Mouse (Mus musculus) gonadal fat pad, adult 2 months (tissue): ENCODE measurements around the gene Pigl. TPM values are rescaled to one million over a fixed set of nuclear protein-coding genes. Genes with fewer than 3 reads are reported as not detected.

Experiments used
- DNase-seq: peaks from one replicate; pipeline ENCODE4 v3.0.0-alpha.2; 2012; ENCODE audit warnings: low read depth
- polyA plus RNA-seq: library from polyadenylated mRNA; depleted of rRNA; stranded (reverse); fragments of >200 nt; gene quantifications from 2 replicates; pipeline ENCODE4 v1.2.3, GENCODE M21; 2012; rRNA removed

Gene Pigl
- polyA plus RNA-seq, 1 experiment: 10.0 TPM

GRCm38 (mm10) chr11:62557205-62557604 is 98.9 kb downstream of the Pigl start:
- DNase-seq: no peak

DNA sequence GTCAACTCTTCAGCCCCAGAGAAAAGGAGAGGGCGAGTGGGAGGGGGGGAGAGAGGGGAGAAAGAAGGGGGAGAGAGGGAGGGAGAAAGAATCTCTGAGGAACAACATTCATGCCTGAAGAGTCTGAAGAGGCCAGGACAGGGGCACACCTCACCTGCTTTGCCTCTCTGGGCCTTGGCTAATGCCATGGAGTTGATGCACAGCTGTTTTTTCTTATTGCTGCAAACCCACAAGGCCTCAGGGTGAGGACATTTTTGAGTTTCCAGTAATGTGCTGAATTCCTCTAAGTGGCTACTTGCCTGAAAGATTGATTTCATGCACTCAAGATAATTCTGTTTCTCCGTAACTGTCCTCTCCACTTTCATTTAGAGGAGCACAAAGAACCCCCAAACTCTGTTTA is 99.9 kb downstream of the Pigl start:
- DNase-seq: no peak

- no peak for DNase-seq
Measured at GRCm38 (mm10) chr11:62558961-62559646, 100.8 kb downstream of the Pigl start.

GRCm38 (mm10) chr11:62560463-62561016 is 102.3 kb downstream of the Pigl start:
- DNase-seq: no peak

GRCm38 (mm10) chr11:62563590-62563989 is 105.3 kb downstream of the Pigl start:
- no peak for DNase-seq

Other genes starting within 250 kb of the Pigl start
- 2.0 and 4.3 TPM in 2 replicates for gene Adora2b, start 209.5 kb upstream of the Pigl start, polyA plus RNA-seq
- 12.4 and 13.9 TPM in 2 replicates for gene Zswim7, start 177.1 kb upstream of the Pigl start, polyA plus RNA-seq
- gene Ttc19, start 177.0 kb upstream of the Pigl start, polyA plus RNA-seq: 8.9 and 9.4 TPM in 2 replicates
- 96.8 and 110 TPM in 2 replicates for gene Ncor1, start 81 bp downstream of the Pigl start, polyA plus RNA-seq
- 24.3 and 25.0 TPM in 2 replicates for gene Cenpv, start 80.8 kb downstream of the Pigl start, polyA plus RNA-seq
- 2,291 TPM in 2 replicates for gene Ubb, start 92.7 kb downstream of the Pigl start, polyA plus RNA-seq
- gene Trpv2, start 116.0 kb downstream of the Pigl start, polyA plus RNA-seq: 11.2 and 13.2 TPM in 2 replicates
- gene Lrrc75a, start 190.1 kb downstream of the Pigl start, polyA plus RNA-seq: 9.1 and 14.0 TPM in 2 replicates
- gene Mmgt2, start 190.2 kb downstream of the Pigl start, polyA plus RNA-seq: 50.9 and 64.9 TPM in 2 replicates